Mouse (Mus musculus): ENCODE measurements around the gene 9230102O04Rik. TPM values are rescaled to one million over a fixed set of nuclear protein-coding genes. Genes with fewer than 3 reads are reported as not detected.

Gene 9230102O04Rik
- polyA plus RNA-seq, 1 experiment from 2014 or later: 18.7 TPM

GRCm38 (mm10) chr2:9893272-9893953 lies 4.1 kb upstream of the 9230102O04Rik start:
- Histone ChIP-seq H3K27me3 (ENCODE audit: insufficient read depth, low read length) (peaks cover 83% of the 10 kb centered on the region), H3K9ac (ENCODE audit: low read depth, low read length) (no peak overlapping the region), H3K4me1 (replicated peaks; ENCODE audit: insufficient read depth, low read length) (peaks cover 4% of the 10 kb centered on the region; the same call in 1 of the 2 replicates), H3K27ac (no peak overlapping the region), H3K9me3 (replicated peaks; ENCODE audit: low read length) (no peaks in the 10 kb centered on the region), H3K4me3 (replicated peaks; ENCODE audit: low read depth, low read length) (no peak overlapping the region), H3K36me3 (ENCODE audit: insufficient read depth, low read length) (no peaks in the 10 kb centered on the region), H3K4me2 (ENCODE audit: low read length) (no peak overlapping the region)
- 8% methylated on average over 6 of the region's 6 CpGs for WGBS
- DNase-seq (ENCODE audit: low spot score) (no peak), ATAC-seq (replicated peaks; ENCODE audit: low FRiP score, low read depth) (no peak)
- no peak for TF ChIP-seq CTCF (IDR thresholded peaks at IDR 0.05; ENCODE audit: low read depth)

GRCm38 (mm10) chr2:9892541-9892940 lies 3.2 kb upstream of the 9230102O04Rik start:
- ATAC-seq (replicated peaks; ENCODE audit: low FRiP score, low read depth) (no peak), DNase-seq (ENCODE audit: low spot score) (no peak)
- Histone ChIP-seq H3K27ac (no peak overlapping the region), H3K4me1 (replicated peaks; ENCODE audit: insufficient read depth, low read length) (peaks cover 4% of the 10 kb centered on the region; the same call in 1 of the 2 replicates), H3K4me2 (ENCODE audit: low read length) (no peak overlapping the region), H3K9ac (ENCODE audit: low read depth, low read length) (no peak overlapping the region), H3K4me3 (replicated peaks; ENCODE audit: low read depth, low read length) (no peak overlapping the region), H3K36me3 (ENCODE audit: insufficient read depth, low read length) (no peaks in the 10 kb centered on the region), H3K27me3 (ENCODE audit: insufficient read depth, low read length) (peaks cover 83% of the 10 kb centered on the region), H3K9me3 (replicated peaks; ENCODE audit: low read length) (no peaks in the 10 kb centered on the region)
- WGBS: 5% methylated on average over 7 of the region's 7 CpGs
- TF ChIP-seq CTCF (IDR thresholded peaks at IDR 0.05; ENCODE audit: low read depth): no peak

GRCm38 (mm10) chr2:9890906-9891305 lies 1.6 kb upstream of the 9230102O04Rik start:
- H3K27ac ChIP-seq: no peak overlapping the region
- no peaks in the 10 kb centered on the region for H3K4me1 ChIP-seq (replicated peaks; ENCODE audit: insufficient read depth, low read length)
- no peak overlapping the region for H3K9ac ChIP-seq (ENCODE audit: low read depth, low read length)
- WGBS: 5% methylated on average over 5 of the region's 5 CpGs
- no peaks in the 10 kb centered on the region for H3K36me3 ChIP-seq (ENCODE audit: insufficient read depth, low read length)
- no peak for TF ChIP-seq CTCF (IDR thresholded peaks at IDR 0.05; ENCODE audit: low read depth)
- H3K27me3 ChIP-seq (ENCODE audit: insufficient read depth, low read length): peaks cover 83% of the 10 kb centered on the region
- no peak overlapping the region for H3K4me2 ChIP-seq (ENCODE audit: low read length)
- no peaks in the 10 kb centered on the region for H3K9me3 ChIP-seq (replicated peaks; ENCODE audit: low read length)
- ATAC-seq (replicated peaks; ENCODE audit: low FRiP score, low read depth): no peak
- H3K4me3 ChIP-seq (replicated peaks; ENCODE audit: low read depth, low read length): no peak overlapping the region
- DNase-seq (ENCODE audit: low spot score): no peak

- 6% methylated on average over 8 of the region's 8 CpGs for WGBS
- peak overlapping the region; percentile 25 for H3K4me3 ChIP-seq (replicated peaks; ENCODE audit: low read depth, low read length)
- peaks cover 84% of the 10 kb centered on the region for H3K27me3 ChIP-seq (ENCODE audit: insufficient read depth, low read length)
- peak overlapping the region; percentile 39; the same call in 1 of the 2 replicates for H3K4me2 ChIP-seq (ENCODE audit: low read length)
- no peak overlapping the region for H3K9ac ChIP-seq (ENCODE audit: low read depth, low read length)
- no peaks in the 10 kb centered on the region for H3K36me3 ChIP-seq (ENCODE audit: insufficient read depth, low read length)
- ATAC-seq (replicated peaks; ENCODE audit: low FRiP score, low read depth): no peak
- DNase-seq (ENCODE audit: low spot score): no peak
- TF ChIP-seq CTCF (IDR thresholded peaks at IDR 0.05; ENCODE audit: low read depth): no peak
- H3K27ac ChIP-seq: peak overlapping the region; percentile 68
- H3K9me3 ChIP-seq (replicated peaks; ENCODE audit: low read length): no peaks in the 10 kb centered on the region
- no peaks in the 10 kb centered on the region for H3K4me1 ChIP-seq (replicated peaks; ENCODE audit: insufficient read depth, low read length)
These were observed 911 bp upstream of the 9230102O04Rik start for GRCm38 (mm10) chr2:9890251-9890650.

- WGBS: under 1% methylated on average over 23 of the region's 23 CpGs
- Histone ChIP-seq H3K9ac (ENCODE audit: low read depth, low read length) (peak within 1 kb of the TSS; percentile 43), H3K4me1 (replicated peaks; ENCODE audit: insufficient read depth, low read length) (no peaks in the 10 kb centered on the region), H3K27me3 (ENCODE audit: insufficient read depth, low read length) (peaks cover 84% of the 10 kb centered on the region), H3K4me3 (replicated peaks; ENCODE audit: low read depth, low read length) (peak within 1 kb of the TSS; percentile 25), H3K27ac (peak within 1 kb of the TSS; percentile 68), H3K4me2 (ENCODE audit: low read length) (peak within 1 kb of the TSS; percentile 39), H3K9me3 (replicated peaks; ENCODE audit: low read length) (no peaks in the 10 kb centered on the region), H3K36me3 (ENCODE audit: insufficient read depth, low read length) (no peaks in the 10 kb centered on the region)
- no peak for ATAC-seq (replicated peaks; ENCODE audit: low FRiP score, low read depth)
- no peak for TF ChIP-seq CTCF (IDR thresholded peaks at IDR 0.05; ENCODE audit: low read depth)
- no peak for DNase-seq (ENCODE audit: low spot score)
These were observed 377 bp upstream of the 9230102O04Rik start, which contains the start of gene Gata3 for GRCm38 (mm10) chr2:9889651-9890183. Gene Gata3, minus strand, starts transcription at chr2:9890034.

- Histone ChIP-seq H3K9ac (ENCODE audit: low read depth, low read length) (peak overlapping the region; percentile 53), H3K4me2 (ENCODE audit: low read length) (peak overlapping the region; percentile 91), H3K4me1 (replicated peaks; ENCODE audit: insufficient read depth, low read length) (peaks cover 3% of the 10 kb centered on the region; the same call in 1 of the 2 replicates), H3K9me3 (replicated peaks; ENCODE audit: low read length) (no peaks in the 10 kb centered on the region), H3K36me3 (ENCODE audit: insufficient read depth, low read length) (no peaks in the 10 kb centered on the region), H3K4me3 (replicated peaks; ENCODE audit: low read depth, low read length) (peak overlapping the region; percentile 57), H3K27me3 (ENCODE audit: insufficient read depth, low read length) (peaks cover 70% of the 10 kb centered on the region), H3K27ac (peak overlapping the region; percentile 3)
- DNase-seq (ENCODE audit: low spot score) (no peak), ATAC-seq (replicated peaks; ENCODE audit: low FRiP score, low read depth) (peak; percentile 46; the same call in 1 of the 2 replicates)
- TF ChIP-seq CTCF (IDR thresholded peaks at IDR 0.05; ENCODE audit: low read depth): no peak
- WGBS: under 1% methylated on average over 7 of the region's 7 CpGs
These were observed 1.7 kb downstream of the 9230102O04Rik start for GRCm38 (mm10) chr2:9887636-9888035.

Measured in kidney, postnatal 0 days (tissue).